Mouse (Mus musculus) WW6 (cell line): ENCODE results near the gene Lamc1.
"Not testable (repeated sequence)": the region's sequence is repeated elsewhere in the genome, so short reads cannot be mapped to it uniquely, and the experiment has no call there.

Experiments used
- DNase-seq: peaks from one replicate; pipeline ENCODE4 v3.0.0-alpha.2; 2013; ENCODE audit warnings: low read depth, low spot score

Lamc1 gene

DNA sequence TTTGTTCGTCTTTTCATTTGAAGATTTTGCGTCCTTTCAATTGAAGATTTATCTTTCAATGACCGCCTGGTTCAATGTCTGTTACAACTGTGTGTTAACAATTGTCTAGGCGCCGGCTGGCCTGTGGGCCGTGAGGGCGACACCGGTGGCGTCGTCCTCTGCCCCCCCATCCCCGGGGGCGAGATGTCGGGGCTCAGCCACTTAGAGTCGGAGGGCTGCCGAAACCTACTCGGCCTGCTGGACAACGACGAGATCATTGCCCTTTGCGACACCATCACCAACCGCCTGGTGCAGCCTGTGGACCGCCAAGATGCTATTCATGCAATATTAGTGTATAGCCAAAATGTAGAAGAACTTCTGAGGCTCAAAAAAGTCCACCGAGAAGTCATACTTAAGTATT is 27.3 kb downstream of the Lamc1 start:
- DNase-seq: not testable (repeated sequence)

GRCm38 (mm10) chr1:153299436-153299835 is 33.1 kb downstream of the Lamc1 start:
- DNase-seq: not testable (repeated sequence)

DNA sequence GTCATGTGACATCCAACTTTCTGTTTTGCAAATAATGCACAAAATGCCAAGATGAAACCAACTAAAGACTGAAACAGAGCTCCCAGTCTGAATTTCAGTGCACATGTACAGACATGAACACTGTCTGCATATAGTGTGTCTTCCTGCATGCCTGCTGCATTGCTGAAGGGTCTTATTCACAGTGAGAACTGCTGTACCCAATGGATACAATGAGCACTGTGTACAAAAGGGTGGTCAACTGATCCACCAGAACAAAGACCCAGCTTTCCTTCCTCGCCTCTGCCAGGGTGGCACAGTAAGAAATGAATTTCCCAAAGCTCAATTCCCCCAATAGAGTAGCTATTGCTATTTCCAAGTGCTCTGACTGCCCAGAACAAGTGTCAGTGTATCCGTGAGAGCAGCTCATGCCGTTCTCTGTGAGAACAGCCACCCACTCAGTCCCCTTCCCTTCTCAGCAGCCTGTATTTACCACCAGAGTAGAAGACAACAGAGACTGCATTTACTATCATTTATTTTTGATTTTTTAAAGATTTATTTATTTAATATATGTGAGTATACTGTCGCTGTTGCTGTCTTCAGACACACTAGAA is 34.7 kb downstream of the Lamc1 start:
- DNase-seq: not testable (repeated sequence)

- no peak for DNase-seq
These were observed 36.6 kb downstream of the Lamc1 start for GRCm38 (mm10) chr1:153296035-153296434.

DNA sequence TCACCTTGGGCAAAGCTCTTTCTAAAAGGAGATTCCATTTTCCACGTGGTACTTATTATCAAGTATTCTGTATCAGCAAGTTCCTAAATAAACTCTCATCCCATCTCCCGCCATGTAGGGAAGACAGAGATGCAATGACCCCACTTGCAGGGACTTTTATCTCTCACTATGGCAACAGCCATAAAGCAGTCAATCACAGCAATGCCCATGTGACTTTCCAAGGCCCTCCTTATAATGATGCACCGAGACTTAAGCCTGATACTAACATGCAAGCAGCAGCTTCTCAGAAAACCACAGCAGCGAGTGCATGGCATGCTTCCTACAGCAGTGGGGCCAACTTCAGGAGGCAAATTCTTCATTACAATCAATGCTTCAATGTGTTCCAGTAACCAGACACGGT is 39.7 kb downstream of the Lamc1 start:
- DNase-seq: no peak

- DNase-seq: no peak
These were observed 40.4 kb downstream of the Lamc1 start for GRCm38 (mm10) chr1:153292202-153292601.

DNA sequence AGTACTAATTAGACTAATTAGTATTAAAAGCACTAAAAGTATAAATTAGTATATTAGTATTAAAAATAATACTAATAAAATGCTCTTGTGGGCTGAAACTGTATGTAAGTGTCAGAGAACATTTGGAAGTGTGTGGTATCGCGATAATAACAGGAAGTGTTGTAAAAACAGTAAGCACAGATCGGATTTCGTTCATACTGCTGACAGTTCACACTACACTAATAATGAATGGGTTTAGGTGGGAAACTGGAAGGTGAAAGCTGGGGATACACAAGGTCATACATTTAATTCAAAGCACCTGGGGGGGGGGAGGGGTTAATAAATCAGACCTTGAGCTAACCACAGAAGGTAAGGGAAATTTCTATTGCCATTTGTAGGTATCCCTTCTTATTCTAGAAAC is 41.2 kb downstream of the Lamc1 start:
- DNase-seq: no peak

DNA sequence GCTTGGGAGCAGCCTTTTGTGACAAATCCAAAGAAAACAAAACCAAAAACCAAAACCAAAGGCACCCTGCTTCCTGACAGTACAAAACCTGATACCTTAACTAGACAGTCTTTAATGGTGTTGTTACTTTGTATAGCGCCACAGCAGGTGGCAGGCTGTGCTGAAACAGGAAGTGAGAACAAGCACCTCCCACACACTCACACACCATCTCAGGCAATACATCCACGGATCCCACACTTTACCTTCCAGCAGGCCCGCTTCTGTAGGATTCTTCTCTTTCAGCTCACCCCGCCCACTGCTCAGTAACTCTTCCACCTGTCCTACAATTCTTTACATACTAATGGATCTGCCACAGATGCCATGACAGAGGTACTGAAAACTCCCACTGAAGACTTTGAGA is 44.6 kb downstream of the Lamc1 start:
- peak; percentile 43 for DNase-seq

GRCm38 (mm10) chr1:153287443-153287842 is 45.1 kb downstream of the Lamc1 start:
- DNase-seq: no peak

DNA sequence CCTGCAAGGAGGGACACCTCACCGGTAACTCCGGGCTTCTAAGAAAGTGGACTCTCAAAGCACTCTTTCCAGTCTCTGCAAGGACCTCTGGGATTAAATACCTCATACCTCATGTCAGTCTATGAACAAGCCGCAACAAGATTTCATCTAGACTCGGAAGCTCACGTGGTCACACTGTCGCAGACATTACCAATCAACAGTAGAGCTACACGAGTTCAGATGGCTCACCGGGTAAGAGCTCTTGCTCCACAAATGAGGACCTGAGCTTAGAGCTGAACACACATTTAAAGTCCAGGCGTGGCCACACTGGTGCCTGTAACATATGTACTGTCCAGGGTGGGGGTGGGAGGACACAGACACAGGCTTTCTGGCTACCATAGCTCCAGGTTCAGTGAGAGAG is 46.4 kb downstream of the Lamc1 start:
- no peak for DNase-seq

GRCm38 (mm10) chr1:153285188-153285587 is 47.4 kb downstream of the Lamc1 start:
- no peak for DNase-seq

- no peak for DNase-seq
These were observed 50.1 kb downstream of the Lamc1 start for GRCm38 (mm10) chr1:153282342-153282975.

GRCm38 (mm10) chr1:153281483-153281882 is 51.1 kb downstream of the Lamc1 start:
- no peak for DNase-seq

GRCm38 (mm10) chr1:153280411-153280810 is 52.2 kb downstream of the Lamc1 start:
- DNase-seq: no peak

- DNase-seq: no peak
These were observed 54.5 kb downstream of the Lamc1 start for GRCm38 (mm10) chr1:153278028-153278613.

DNA sequence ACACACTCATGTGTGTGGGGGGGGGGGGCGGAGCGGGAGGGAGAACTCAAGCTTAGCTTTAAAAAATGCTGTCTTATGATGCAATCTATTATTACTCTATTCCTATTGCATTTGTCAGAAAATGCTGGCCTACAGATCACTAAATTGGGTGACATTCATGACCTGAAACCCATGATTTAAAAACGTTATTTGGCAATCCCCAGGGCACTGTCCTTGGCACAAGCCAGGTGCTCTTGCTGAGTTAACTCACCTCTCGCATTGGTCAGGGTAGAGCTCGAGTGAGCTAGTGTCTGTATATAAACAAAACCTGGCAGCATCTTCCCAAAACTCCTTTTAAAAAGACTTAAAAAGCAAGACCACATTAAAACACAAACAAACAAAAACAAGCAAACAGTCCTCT is 57.1 kb downstream of the Lamc1 start:
- DNase-seq: no peak

DNA sequence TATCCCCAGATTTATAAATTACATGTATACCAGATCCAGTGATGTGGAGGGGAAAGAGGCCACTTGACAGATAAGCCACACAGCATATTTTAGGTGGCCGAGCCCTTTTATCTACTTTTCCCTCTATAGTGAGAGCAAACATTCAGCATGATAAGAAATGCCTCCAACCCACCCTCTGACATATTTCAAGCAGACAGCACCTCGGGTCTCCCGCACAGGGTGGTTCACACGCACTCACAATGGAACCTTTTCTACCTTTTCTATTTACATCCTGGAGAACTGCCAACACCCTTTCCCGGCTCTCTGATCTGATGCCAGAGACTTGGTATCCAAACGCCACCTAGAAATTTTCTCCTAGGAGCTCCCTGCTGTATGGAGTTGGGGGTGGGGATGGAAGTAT is 58.0 kb downstream of the Lamc1 start:
- DNase-seq: no peak

GRCm38 (mm10) chr1:153273657-153274056 is 58.9 kb downstream of the Lamc1 start:
- no peak for DNase-seq

- no peak for DNase-seq
These were observed 61.8 kb downstream of the Lamc1 start for GRCm38 (mm10) chr1:153270827-153271226.

GRCm38 (mm10) chr1:153269681-153270080 is 62.9 kb downstream of the Lamc1 start:
- no peak for DNase-seq

DNA sequence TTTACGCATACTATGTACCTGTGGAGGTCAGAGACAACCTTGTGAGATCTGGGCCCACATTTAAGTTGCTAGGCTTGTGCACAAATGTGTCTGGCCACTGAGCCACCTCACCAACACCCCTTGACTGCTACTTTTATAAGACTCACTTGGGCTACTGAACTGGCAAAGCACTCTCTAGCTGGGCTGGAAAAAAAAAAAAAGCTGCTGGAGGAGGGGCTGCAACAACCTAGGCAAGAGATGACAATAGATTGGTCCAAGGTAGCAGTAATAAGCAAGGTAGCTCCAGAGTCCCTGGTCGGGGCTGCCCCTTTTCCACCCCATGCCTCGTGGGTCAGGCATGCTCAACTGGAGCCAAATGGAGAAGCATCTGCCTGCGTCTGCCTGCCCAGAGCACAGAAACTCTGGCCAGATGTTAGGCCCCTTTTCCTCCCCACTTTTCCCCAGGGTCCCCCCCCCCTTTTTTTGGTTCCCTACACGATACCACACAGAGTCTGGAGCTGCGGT is 63.7 kb downstream of the Lamc1 start:
- no peak for DNase-seq

- no peak for DNase-seq
These were observed 64.3 kb downstream of the Lamc1 start for GRCm38 (mm10) chr1:153268306-153268705.

- no peak for DNase-seq
These were observed 64.9 kb downstream of the Lamc1 start for GRCm38 (mm10) chr1:153267730-153268129.
